Mouse (Mus musculus) lung, postnatal 0 days (tissue): Measurements from ENCODE around the gene Atp5l.

Source experiments
- CTCF ChIP-seq: IDR thresholded peaks from 2 replicates; pipeline ENCODE4 v1.5.1; 2016; ENCODE audit warnings: antibody characterized with exemption, mild to moderate bottlenecking
- EP300 ChIP-seq: IDR thresholded peaks from 2 replicates; pipeline ENCODE4 v1.6.1; 2016; ENCODE audit warnings: antibody characterized with exemption, mild to moderate bottlenecking, control low read depth

- TF ChIP-seq CTCF: no peak
- TF ChIP-seq EP300: no peak
These were observed 25.7 kb upstream of the Atp5l start for GRCm38 (mm10) chr9:44946185-44946695.
